Mouse (Mus musculus): ENCODE results near the gene Synrg. TPM values are rescaled to one million over a fixed set of nuclear protein-coding genes. Genes with fewer than 3 reads are reported as not detected.

The Synrg gene
- polyA plus RNA-seq (2012; rRNA removed) (3.1 and 3.9 TPM in 2 replicates), polyA plus RNA-seq (2014; fragmentation: Nextera tagmentation; extraction: Ambion mirVana) (3.9 and 4.8 TPM in 2 replicates)

GRCm38 (mm10) chr11:83963991-83964921 lies at the start of gene Synrg:
Gene Synrg, plus strand, starts transcription at chr11:83964428.
- Histone ChIP-seq H3K27me3 (ENCODE audit: control insufficient read depth, insufficient read depth, low read length) (no peaks in the 10 kb centered on the region), H3K9me3 (ENCODE audit: control insufficient read depth, low read length) (no peaks in the 10 kb centered on the region), H3K27ac (peak within 1 kb of the TSS; percentile 43), H3K4me2 (ENCODE audit: low read depth) (peak within 1 kb of the TSS; percentile 77), H3K9ac (replicated peaks) (peak within 1 kb of the TSS; percentile 85), H3K4me3 (ENCODE audit: insufficient read depth in 1 of 2, low read depth in 2 of 2, low read length in 2 of 2) (peak within 1 kb of the TSS; percentile 76 to 85), H3K4me1 (replicated peaks; ENCODE audit: control insufficient read depth in 2 of 2, insufficient read depth in 2 of 2, low read length in 1 of 2) (peaks cover 21 to 30% of the 10 kb centered on the region in 2 experiments), H3K36me3 (replicated peaks; ENCODE audit: control insufficient read depth, insufficient read depth, low read depth) (peaks cover 31% of the 10 kb centered on the region)
- DNase-seq (ENCODE audit: low read depth in 3 of 3, low spot score in 3 of 3) (peak; percentile 71 to 78 (median 75)), ATAC-seq (ENCODE audit: insufficient read depth) (peak; percentile 95)
- WGBS (ENCODE audit: insufficient replicate concordance) = 1% methylated on average over 53 of the region's 76 CpGs
- TF ChIP-seq EP300 (IDR thresholded peaks at IDR 0.05; ENCODE audit: low read depth) = no peak

GRCm38 (mm10) chr11:83914501-83914900 lies 49.7 kb upstream of the Synrg start:
- TF ChIP-seq EP300 (IDR thresholded peaks at IDR 0.05; ENCODE audit: low read depth) (no peak), CTCF (IDR thresholded peaks at IDR 0.05; ENCODE audit: low read depth) (no peak)
- Histone ChIP-seq H3K27ac (no peak overlapping the region), H3K27me3 (ENCODE audit: control insufficient read depth, insufficient read depth, low read length) (no peaks in the 10 kb centered on the region), H3K9me3 (ENCODE audit: control insufficient read depth, low read length) (no peaks in the 10 kb centered on the region), H3K4me3 (ENCODE audit: insufficient read depth in 1 of 2, low read depth in 2 of 2, low read length in 2 of 2) (no peak overlapping the region), H3K36me3 (replicated peaks; ENCODE audit: control insufficient read depth, insufficient read depth, low read depth) (no peaks in the 10 kb centered on the region), H3K9ac (replicated peaks) (no peak overlapping the region), H3K4me1 (replicated peaks; ENCODE audit: control insufficient read depth in 2 of 2, insufficient read depth in 2 of 2, low read length in 1 of 2) (peaks cover 0 to 7% of the 10 kb centered on the region in 2 experiments; a peak in 1 of 4 replicates), H3K4me2 (ENCODE audit: low read depth) (no peak overlapping the region)
- no peak for DNase-seq (ENCODE audit: low read depth in 3 of 3, low spot score in 3 of 3)
- no peak for ATAC-seq (ENCODE audit: insufficient read depth)
- WGBS (ENCODE audit: insufficient replicate concordance) = 63% methylated on average over 4 of the region's 4 CpGs

GRCm38 (mm10) chr11:83922600-83922999 lies 41.6 kb upstream of the Synrg start:
- TF ChIP-seq CTCF (IDR thresholded peaks at IDR 0.05; ENCODE audit: low read depth) (no peak), EP300 (IDR thresholded peaks at IDR 0.05; ENCODE audit: low read depth) (no peak)
- Histone ChIP-seq H3K36me3 (replicated peaks; ENCODE audit: control insufficient read depth, insufficient read depth, low read depth) (no peaks in the 10 kb centered on the region), H3K4me1 (replicated peaks; ENCODE audit: control insufficient read depth in 2 of 2, insufficient read depth in 2 of 2, low read length in 1 of 2) (no peaks in the 10 kb centered on the region), H3K4me3 (ENCODE audit: insufficient read depth in 1 of 2, low read depth in 2 of 2, low read length in 2 of 2) (no peak overlapping the region), H3K9ac (replicated peaks) (no peak overlapping the region), H3K27me3 (ENCODE audit: control insufficient read depth, insufficient read depth, low read length) (no peaks in the 10 kb centered on the region), H3K27ac (no peak overlapping the region), H3K9me3 (ENCODE audit: control insufficient read depth, low read length) (no peaks in the 10 kb centered on the region), H3K4me2 (ENCODE audit: low read depth) (no peak overlapping the region)
- ATAC-seq (ENCODE audit: insufficient read depth) = no peak
- DNase-seq (ENCODE audit: low read depth in 3 of 3, low spot score in 3 of 3) = no peak
- whole genome bisulfite sequencing (ENCODE audit: insufficient replicate concordance) = 50% methylated on average over 2 of the region's 2 CpGs

- DNase-seq (ENCODE audit: low read depth in 3 of 3, low spot score in 3 of 3) (no peak), ATAC-seq (ENCODE audit: insufficient read depth) (no peak)
- no peaks in the 10 kb centered on the region for H3K9me3 ChIP-seq (ENCODE audit: control insufficient read depth, low read length)
- no peaks in the 10 kb centered on the region for H3K4me1 ChIP-seq (replicated peaks; ENCODE audit: control insufficient read depth in 2 of 2, insufficient read depth in 2 of 2, low read length in 1 of 2)
- H3K9ac ChIP-seq (replicated peaks) = no peak overlapping the region
- H3K4me3 ChIP-seq (ENCODE audit: insufficient read depth in 1 of 2, low read depth in 2 of 2, low read length in 2 of 2) = no peak overlapping the region
- no peaks in the 10 kb centered on the region for H3K27me3 ChIP-seq (ENCODE audit: control insufficient read depth, insufficient read depth, low read length)
- TF ChIP-seq EP300 (IDR thresholded peaks at IDR 0.05; ENCODE audit: low read depth) (no peak), CTCF (IDR thresholded peaks at IDR 0.05; ENCODE audit: low read depth) (peak; percentile 83)
- no peaks in the 10 kb centered on the region for H3K36me3 ChIP-seq (replicated peaks; ENCODE audit: control insufficient read depth, insufficient read depth, low read depth)
- H3K27ac ChIP-seq = no peak overlapping the region
- no peak overlapping the region for H3K4me2 ChIP-seq (ENCODE audit: low read depth)
- 45% methylated on average over 3 of the region's 3 CpGs for WGBS (ENCODE audit: insufficient replicate concordance)
These were observed 37.1 kb upstream of the Synrg start for GRCm38 (mm10) chr11:83927097-83927496.

- DNase-seq (ENCODE audit: low read depth in 3 of 3, low spot score in 3 of 3) (no peak), ATAC-seq (ENCODE audit: insufficient read depth) (no peak)
- Histone ChIP-seq H3K4me3 (ENCODE audit: insufficient read depth in 1 of 2, low read depth in 2 of 2, low read length in 2 of 2) (no peak overlapping the region), H3K9ac (replicated peaks) (no peak overlapping the region), H3K4me2 (ENCODE audit: low read depth) (no peak overlapping the region), H3K27ac (no peak overlapping the region), H3K4me1 (replicated peaks; ENCODE audit: control insufficient read depth in 2 of 2, insufficient read depth in 2 of 2, low read length in 1 of 2) (no peaks in the 10 kb centered on the region), H3K27me3 (ENCODE audit: control insufficient read depth, insufficient read depth, low read length) (no peaks in the 10 kb centered on the region), H3K36me3 (replicated peaks; ENCODE audit: control insufficient read depth, insufficient read depth, low read depth) (no peaks in the 10 kb centered on the region), H3K9me3 (ENCODE audit: control insufficient read depth, low read length) (no peaks in the 10 kb centered on the region)
- 49% methylated on average over 10 of the region's 10 CpGs for WGBS (ENCODE audit: insufficient replicate concordance)
- TF ChIP-seq CTCF (IDR thresholded peaks at IDR 0.05; ENCODE audit: low read depth) (no peak), EP300 (IDR thresholded peaks at IDR 0.05; ENCODE audit: low read depth) (no peak)
These were observed 31.6 kb upstream of the Synrg start for GRCm38 (mm10) chr11:83932506-83933106.

Data from liver, embryonic 14.5 days (tissue).